Mouse (Mus musculus) adrenal gland, adult 2 months (tissue): ENCODE data around the gene Zfp346. TPM values are rescaled to one million over a fixed set of nuclear protein-coding genes. Genes with fewer than 3 reads are reported as not detected.

Experiments used
- DNase-seq: peaks from one replicate; pipeline ENCODE4 v3.0.0; 2021
- polyA plus RNA-seq: library from polyadenylated mRNA; depleted of rRNA; stranded (reverse); fragments of >200 nt; gene quantifications from 2 replicates; pipeline ENCODE4 v1.2.3, GENCODE M21; 2012
- total RNA-seq, 2 experiments: library from RNA; stranded (reverse); gene quantifications; 2 replicates each; pipeline ENCODE4 v1.2.3; 2021

Zfp346 gene
- total and polyA plus RNA-seq, 3 experiments = 30.6 to 60.0 (median 44.3) TPM

DNA sequence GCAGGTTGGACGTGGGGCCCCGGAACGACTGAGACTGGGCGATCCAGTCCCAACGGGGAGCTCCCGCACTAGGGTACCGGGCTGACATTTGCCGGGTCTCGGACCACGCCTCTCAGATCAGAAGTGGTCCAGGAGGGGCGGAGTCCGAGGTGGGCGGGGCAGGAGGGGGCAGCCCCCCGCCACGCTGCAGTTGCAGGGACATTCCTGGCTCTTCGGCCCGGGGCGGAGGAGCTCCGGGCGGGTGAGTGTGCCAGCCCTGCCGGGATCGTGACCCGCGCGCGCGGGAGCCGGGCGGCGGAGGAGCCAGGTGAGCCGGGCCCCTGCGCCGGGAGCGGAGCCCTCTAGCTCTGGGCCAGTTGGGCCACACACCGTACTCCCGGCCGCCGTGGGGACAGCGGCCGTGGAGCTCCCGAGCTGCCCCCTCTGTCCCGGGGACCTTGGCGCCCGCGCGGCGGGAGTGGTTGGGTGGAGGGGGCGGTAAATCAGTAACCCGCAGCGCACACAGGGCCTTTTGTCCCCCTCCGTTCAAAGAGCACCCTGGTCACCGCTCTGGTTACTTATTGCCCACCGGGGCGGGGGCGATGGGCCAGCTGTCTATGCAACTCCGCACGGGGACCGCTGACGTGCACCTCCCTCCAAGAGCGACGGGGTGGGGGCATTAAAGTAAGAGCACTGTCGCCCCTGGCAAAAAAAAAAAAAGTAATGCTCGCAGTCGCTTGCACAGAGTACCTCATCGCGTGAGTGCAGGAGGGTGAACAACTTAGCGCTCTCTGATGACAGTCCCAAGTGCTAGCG is 47.7 kb downstream of the Zfp346 start, which contains the start of gene Fgfr4:
Gene Fgfr4 (plus strand): TSS at position 20 of the 795 bp plus-strand sequence.
- DNase-seq = peak; percentile 92

DNA sequence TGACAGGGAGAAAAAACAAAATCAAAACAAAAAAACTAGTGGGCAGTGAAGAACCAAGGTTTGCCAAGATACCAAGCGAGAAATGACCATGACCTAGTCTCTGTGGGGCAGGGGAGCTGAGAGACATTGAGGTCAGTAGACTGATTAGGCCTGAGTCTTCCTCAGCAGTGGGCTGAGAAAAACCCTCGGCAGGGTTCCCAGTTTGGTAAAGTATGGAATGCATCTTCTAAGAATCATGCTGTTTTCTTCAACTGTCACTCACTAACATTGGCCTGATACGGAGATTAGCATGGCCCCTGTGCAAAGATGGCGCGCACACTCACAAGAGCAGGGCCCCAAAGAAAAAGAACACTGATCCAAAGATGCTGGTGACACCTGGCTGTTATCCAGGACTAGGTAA is 48.8 kb downstream of the Zfp346 start:
- peak; percentile 39 for DNase-seq

DNA sequence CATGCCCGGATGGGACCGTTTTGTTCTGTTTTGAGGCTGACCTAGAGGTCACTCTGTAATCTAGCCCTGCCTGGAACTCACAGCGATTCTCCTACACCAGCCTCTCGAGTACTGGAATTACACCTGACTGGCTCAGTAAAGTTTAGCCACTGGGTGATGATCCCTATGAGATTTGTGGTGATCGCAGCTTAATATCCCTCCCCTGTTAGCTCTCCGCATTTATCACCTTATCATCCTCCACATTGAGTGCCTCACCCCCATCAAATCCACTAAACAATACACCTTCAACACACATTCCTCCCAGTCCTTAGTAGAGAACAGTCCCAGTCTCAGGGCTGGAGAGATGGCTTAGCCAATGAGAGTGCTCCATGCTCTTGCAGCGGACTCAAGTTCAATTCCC is 57.3 kb downstream of the Zfp346 start:
- no peak for DNase-seq

DNA sequence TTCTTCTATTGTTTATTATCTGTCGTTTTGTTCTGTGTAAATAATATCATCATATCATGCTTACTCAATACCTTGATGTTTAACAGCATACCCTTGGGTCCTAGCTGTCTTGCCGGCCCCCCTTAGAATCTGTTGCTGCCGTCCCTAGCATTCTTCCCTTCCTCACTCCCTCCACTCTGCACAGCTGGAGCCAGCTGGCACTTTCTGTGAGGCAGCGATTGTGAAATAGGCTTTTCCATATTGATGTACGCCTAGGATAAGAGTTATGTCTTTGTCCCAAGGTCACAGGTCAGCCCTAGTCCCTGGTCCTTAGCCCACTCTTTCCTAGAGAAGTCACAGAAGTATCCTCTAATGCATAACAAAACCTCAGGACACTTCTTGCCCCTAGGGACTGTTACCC is 58.4 kb downstream of the Zfp346 start:
- DNase-seq = no peak

DNA sequence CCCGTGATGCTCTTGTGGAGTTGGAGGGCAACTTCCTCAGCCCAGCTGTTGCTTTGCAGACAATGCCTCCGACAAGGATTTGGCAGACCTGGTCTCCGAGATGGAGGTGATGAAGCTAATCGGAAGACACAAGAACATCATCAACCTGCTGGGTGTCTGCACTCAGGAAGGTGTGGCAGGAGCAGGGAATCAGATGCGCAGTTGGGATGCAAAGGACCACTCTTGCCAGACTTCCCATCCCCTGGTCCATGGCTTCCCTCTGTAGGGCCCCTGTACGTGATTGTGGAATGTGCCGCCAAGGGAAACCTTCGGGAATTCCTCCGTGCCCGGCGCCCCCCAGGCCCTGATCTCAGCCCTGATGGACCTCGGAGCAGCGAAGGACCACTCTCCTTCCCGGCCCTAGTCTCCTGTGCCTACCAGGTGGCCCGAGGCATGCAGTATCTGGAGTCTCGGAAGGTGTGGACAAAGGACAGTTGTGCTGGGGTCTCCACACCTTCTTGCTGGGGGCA is 60.8 kb downstream of the Zfp346 start:
- DNase-seq = no peak

DNA sequence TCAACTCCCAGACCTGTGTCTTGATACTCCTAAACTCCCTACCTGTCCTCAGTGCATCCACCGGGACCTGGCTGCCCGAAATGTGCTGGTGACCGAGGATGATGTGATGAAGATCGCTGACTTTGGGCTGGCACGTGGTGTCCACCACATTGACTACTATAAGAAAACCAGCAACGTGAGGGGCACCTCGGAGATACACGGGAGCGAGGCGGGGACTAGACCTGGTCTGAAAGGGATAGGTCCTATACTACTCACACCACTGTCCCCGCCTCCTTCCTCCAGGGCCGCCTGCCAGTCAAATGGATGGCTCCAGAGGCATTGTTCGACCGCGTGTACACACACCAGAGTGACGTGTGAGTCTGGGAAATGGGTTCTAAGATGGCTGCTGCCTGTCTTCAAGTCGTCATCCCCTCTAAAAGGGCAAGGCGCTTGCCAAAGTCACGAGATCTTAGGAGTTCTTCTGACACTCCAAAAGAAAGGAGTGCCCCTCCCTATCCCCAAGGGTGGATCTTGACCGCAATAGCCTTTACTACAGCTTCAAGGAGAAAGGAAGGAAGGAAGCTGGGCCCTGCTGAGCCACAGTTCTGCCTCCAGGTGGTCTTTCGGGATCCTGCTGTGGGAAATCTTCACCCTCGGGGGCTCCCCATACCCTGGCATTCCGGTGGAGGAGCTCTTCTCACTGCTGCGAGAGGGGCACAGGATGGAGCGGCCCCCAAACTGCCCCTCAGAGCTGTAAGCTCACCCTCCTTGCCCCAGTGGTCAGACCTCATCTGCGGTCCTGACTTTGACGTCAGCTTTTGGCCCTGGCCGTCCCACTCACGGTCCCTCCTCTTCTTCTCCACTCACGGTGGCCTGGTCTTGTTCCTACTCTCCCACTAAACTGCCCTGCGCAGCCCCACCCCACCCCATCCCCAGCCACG is 62.0 kb downstream of the Zfp346 start:
- DNase-seq = no peak

DNA sequence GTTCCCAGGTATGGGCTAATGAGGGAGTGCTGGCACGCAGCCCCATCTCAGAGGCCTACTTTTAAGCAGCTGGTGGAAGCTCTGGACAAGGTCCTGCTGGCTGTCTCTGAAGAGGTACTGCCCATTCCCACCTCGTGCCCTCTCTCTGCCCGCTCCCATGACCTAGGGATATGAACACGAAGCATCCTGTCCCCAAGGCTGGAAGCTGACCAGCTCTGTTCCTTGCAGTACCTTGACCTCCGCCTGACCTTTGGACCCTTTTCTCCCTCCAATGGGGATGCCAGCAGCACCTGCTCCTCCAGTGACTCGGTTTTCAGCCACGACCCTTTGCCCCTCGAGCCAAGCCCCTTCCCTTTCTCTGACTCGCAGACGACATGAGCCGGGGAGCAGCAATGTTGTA is 62.7 kb downstream of the Zfp346 start:
- DNase-seq = no peak

DNA sequence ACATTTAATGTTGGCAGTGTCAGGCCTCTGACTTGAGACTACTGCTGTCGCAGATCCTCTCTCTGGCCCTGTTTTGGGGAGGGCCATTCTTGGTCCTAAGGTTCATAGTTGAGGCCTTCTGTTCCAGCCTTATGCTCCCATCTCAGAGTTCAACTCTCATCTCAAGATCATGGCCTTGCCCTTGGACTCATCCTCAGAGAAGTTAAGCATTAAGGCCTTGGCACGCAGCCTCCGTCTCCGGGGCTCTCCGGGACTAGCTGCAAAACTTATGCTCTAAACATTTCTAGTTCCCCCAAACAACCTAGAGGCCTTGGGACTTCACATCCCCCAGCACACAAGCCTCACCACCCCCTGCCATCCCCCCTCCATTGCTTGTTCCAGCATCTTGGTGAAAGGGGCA is 63.1 kb downstream of the Zfp346 start:
- DNase-seq = no peak

DNA sequence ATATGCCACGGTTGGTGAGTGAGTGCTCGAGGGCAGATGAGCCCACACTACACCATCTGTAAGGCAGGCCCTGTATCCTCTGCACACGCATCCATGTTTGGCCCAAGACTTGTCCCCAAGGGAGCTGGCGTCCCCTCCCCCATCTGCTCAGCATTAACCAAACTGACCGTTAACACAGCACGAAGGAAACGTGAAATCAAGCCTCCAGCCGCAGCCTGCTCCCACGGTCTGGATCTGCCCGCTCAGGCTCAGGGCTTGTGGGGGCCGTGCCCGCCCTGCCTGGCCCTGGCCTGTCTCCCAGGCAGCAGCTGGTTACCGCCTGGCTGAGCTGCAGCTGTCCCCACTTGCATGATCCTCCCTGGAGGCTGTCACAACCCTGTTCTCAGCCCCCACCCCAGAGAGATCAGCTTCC is 63.9 kb downstream of the Zfp346 start:
- DNase-seq = peak; percentile 35

DNA sequence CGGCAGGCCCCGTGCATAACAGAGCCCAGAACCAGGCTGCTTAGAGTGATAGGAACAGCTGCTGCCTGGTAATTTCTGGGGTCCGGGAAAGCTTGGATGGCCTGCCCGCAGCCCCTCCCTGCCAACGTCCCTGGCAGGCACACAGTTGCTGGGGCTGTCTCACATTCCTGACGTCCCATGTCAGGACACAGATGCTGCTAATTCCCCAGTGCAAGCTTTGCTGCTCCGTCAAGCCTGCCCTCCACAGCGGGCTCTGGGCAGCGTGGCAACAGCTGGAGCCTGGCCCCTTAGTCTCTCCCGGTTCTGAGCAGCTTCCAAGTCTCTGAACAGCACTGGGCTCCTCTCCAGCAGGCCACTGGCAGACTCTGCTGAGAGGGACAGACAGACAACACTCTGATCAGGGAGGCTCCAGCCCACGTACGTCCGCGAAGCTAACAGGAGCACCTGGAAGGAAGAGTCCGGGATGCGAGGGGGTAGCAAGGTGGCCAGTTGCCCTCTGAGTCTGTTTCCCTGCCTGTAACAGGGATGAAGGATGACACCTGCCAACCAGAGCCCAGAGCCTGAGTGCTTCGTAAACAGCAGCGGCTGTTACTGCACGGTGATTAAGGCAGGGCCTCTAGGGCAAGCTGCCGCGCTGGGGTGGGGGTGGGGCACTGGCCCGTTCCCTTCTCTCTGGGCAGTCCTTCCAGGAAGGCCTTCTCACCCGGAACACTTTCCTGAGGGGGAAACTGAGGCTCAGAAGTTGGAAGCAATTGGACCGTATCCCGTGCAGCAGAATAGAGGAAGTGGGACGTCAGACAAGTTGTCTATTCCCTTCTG is 66.6 kb downstream of the Zfp346 start:
- DNase-seq = peak; percentile 78

DNA sequence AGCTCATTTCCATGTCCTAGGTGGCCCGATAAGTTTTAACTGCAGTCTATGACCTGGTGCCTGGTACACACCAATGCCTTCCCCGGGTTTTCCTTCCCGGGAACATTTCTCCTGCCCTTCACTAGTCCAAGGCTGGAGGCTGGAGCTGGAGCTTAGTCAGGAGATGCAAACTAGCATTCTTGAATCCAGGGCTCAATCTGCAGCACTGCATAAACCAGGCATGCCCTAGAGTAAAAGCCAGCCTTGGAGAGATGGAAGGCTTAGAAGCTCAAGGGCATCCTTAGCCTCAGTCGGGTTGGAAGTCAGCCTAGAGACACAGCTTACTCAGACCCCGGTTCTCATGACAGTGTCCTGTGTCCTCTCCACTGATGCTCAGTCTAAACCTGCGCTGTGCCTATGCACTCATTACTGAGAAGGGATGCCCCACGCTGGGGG is 67.2 kb downstream of the Zfp346 start:
- peak; percentile 75 for DNase-seq

DNA sequence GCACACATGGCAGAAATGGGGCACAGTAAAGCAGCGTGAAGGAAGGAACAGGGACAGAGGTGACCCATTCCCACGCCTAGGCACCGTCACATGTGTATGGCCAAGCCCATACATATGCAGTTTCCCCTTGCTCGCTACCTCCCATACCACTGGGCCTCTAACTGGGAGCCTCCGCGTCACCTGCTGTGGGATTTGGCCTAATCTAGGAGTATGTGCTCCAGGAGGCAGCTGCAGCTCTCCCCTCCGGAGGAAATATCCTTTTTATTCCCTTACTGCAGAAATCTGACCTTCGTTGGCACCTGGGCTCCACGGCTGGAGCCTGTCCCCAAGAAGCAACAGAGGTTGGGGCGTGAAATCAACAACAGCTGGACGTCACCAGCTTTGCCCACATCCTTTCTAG is 69.2 kb downstream of the Zfp346 start:
- no peak for DNase-seq

DNA sequence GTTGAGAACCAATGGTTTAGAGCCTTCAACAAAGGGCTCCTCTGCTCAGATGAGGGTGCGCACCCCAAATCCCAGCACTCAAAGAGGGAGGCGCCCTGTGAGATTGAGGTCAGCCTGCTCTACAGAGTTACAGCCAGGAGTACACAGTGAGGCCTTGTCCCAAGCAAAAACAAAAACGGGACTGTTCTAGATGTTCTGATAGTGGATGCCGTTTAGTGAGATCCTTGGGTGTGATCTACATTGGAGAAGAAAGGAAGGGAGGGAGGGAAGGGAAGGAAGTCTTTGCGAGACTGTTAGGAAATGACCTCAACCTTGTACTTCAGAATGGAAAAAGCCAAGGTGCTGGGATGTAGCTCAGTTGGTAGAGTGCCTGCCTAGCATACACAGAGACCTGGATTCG is 71.2 kb downstream of the Zfp346 start:
- no peak for DNase-seq

DNA sequence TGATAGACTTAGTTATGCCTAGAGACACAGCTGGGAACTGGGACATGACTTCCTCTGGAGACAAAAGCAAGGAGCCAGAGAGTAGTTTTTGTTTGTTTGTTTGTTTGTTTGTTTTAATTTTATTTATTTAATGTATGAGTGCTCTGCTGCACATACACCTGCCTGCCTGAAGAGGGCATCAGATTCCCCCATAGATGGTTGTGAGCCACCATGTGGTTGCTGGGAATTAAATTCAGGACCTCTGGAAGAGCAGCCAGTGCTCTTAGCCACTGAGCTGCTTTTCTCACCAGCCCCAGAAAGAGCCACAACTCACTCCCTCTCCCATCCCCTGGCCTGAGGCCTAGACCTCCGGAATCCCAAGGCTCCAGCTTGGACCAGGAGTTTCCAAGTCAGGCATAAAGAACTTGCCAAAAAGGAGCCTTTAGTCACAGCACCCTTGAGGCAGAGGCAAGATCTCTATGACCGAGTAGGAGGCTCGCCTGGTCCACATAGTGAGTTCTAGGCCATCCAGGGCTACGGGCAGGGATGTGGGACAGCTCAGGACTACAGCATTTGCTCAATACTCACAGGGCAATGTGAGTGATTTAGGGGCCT is 72.9 kb downstream of the Zfp346 start:
- peak; percentile 31 for DNase-seq

DNA sequence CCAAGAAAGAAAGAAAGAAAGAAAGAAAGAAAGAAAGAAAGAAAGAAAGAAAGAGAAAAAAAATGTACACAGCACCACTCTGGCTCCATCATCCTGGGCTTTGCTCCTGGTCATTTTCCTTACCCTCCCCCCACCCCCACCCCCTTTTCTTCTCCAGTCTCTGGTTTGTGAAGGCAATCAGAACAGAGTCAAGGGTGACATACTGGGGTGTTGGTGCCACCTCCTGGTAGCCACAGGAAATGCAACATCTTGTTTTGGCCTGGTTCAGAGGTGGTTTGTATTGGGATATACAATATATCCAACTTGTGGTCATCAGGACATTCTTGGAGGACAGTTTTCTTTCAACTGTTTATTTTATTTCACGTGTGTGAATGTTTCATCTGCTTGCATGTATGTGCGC is 73.4 kb downstream of the Zfp346 start:
- DNase-seq = peak; percentile 82

DNA sequence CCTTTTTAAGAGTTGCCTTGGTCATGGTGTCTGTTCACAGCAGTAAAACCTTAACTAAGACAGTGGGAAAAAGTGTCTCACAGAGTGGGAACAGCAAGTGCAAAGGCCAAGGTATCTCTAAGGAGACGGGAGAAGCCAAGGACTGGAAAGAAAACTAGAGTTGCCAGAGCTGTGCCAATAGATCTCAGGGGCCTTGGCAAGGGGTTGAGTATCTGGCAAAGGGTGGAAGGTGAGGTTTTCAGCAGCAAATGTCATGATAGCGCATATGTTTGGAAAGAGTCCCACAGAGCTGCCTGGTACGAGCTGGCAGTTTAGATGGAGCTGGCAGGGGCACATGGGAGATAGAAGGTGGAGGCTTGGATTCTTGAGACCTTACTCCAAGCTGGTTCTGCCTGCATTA is 74.5 kb downstream of the Zfp346 start:
- DNase-seq = no peak

DNA sequence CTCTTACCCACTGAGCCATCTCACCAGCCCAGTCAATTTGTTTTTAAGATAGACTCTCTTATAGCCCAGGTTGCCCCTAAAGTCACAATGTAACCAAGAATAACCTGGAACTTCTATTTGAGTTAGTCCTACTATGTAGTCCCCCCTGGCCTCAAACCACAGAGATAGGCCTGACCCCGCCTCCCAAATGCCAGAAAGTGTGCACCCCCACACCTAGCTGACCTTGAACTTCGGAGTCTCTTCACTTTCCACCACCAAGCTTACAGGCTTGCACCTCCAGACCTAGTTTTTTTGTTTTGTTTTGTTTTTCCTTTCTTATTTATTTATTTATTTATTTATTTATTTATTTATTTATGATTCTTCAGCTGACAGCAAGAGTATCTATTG is 76.7 kb downstream of the Zfp346 start:
- no peak for DNase-seq

DNA sequence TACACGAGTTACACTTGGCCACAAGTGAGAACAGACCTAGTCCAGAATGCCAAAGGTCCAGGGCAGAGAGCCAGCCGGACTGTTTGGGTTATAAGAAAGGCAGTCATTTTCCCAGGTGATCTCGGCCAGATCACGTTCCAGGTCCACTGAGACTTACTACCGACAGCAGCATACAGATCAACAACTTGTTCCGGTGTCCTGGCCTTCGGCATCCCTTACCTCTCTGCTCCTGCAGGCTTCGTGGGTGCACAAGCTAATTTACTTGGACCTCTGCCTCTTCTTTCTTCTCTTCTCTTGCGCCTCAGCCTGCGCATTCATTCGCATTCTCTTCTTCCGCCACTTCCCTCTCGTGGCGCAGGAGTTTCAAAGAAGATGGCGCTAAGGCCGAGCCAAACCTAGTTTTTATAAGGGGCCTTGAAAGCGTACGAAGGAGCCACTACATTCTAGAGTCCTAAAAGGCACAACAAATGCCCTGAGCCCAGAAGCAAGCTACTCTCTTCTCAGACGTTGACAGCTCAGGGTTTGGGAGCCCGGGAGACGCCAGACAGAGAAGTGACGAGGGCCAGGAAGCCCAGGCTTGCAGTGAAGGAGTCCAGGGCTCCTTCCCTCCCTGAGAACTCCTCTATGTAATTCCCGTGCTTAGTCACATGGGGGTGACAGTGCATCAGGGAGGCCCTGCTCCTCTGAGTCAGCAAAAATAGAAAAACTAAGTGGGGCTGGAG is 77.2 kb downstream of the Zfp346 start:
- DNase-seq = peak; percentile 91

DNA sequence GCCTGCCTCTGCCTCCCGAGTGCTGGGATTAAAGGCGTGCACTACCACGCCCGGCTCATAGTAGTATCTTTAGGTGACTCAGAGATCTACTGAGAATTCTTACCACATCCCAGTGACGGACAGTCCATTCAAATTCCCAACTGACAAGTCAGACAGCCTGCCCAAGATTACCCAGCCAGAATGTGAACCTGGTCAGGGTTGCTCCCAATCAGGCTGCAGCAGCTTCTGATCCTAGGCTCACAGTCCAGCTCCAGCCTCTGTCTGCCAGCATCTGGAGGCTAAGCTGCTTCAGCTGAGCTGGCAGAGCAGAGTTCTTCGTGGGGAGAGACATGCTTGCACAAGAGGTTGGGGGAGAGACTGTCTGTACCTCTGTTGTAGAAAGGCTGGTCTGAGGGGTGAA is 78.3 kb downstream of the Zfp346 start:
- peak; percentile 78 for DNase-seq
